Mouse (Mus musculus): ENCODE measurements around the gene Ttll8.

DNA sequence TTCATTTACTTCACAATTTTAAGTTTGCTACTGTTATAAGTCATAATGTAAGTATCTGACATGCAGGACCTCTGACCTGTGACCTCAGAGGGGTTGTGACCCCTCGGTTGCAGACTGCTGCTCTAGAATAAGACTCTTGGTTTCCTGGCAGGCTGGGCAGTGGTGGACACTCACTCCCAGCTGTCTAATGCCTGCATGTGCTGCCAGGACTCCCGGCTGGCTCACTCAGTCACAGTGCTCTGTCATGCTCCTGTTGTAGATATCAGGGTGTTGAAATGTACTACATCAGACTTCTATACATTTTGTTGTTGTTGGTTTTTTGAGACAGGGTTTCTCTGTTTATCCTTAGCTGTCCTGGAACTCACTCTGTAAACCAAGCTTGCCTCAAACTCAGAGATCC is 46.1 kb upstream of the Ttll8 start:
- TF ChIP-seq GATA1 (IDR thresholded peaks at IDR 0.05; ENCODE audit: borderline replicate concordance, low read length) (no peak), FLI1 (IDR thresholded peaks at IDR 0.05; ENCODE audit: low read length) (no peak)
